Mouse (Mus musculus): ENCODE results near the gene Olfr665. TPM values are rescaled to one million over a fixed set of nuclear protein-coding genes. Genes with fewer than 3 reads are reported as not detected.

Olfr665 gene
- polyA plus RNA-seq, 1 experiment from 2014 or later: not detected

DNA sequence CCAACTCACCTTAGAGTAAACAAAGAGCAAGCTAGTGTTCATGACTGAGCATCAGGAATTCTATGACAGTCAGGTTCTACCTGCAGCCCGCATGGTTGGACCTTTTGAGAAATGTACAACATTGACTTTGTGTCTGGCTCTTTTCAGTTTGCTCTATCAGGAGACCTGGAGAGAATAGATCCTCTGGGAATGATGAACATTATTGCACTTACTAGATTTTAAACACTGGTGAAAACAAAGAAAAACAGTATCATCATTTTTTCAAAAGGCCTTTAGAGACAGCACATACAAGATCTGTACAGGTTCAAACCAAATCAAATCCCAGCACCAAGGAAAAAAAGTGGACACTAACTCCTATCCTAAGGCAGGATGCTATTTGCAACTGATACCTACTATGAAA, 43.6 kb downstream of the Olfr665 start, which contains the start of gene Olfr667:
TSS of gene Olfr667 (minus strand) at position 101 of the 400 bp plus-strand sequence.
- WGBS (ENCODE audit: insufficient replicate concordance): 67% methylated on average over 1 of the region's 1 CpGs
- Histone ChIP-seq H3K9ac (ENCODE audit: low read depth, low read length) (no peak within 1 kb of the TSS), H3K4me1 (ENCODE audit: control insufficient read depth, low read depth, low read length) (no peaks in the 10 kb centered on the region), H3K4me3 (ENCODE audit: low read depth, low read length) (no peak within 1 kb of the TSS), H3K36me3 (ENCODE audit: control insufficient read depth, insufficient read depth) (no peaks in the 10 kb centered on the region), H3K4me2 (ENCODE audit: low read depth, low read length) (no peak within 1 kb of the TSS), H3K27ac (ENCODE audit: low read length) (no peak within 1 kb of the TSS), H3K27me3 (ENCODE audit: control insufficient read depth, insufficient read depth, low read depth, low read length) (no peaks in the 10 kb centered on the region), H3K9me3 (replicated peaks; ENCODE audit: control insufficient read depth, low read length) (no peaks in the 10 kb centered on the region)
- ATAC-seq (ENCODE audit: low read depth): no peak

DNA sequence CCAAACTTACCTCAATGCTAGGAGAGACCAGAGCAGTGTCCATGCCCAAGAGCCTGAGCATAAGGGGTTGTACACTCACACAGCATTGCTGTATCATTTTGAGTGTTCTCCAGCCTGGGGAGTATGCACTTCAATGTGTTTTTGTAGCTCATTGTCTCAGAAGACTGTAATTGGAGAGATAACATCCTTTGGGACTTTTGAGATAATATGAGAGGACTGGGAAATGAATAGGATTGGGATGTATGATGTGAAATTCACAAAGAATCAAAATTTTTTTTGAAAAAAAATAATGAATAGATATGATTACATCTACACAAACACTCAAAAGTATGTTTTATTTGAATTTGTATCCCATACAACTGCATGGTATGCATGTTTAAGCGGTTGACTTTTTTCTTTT, 50.1 kb downstream of the Olfr665 start, which contains the start of gene Olfr668:
TSS of gene Olfr668 (minus strand) at position 101 of the 400 bp plus-strand sequence.
- Histone ChIP-seq H3K9ac (ENCODE audit: low read depth, low read length) (no peak within 1 kb of the TSS), H3K9me3 (replicated peaks; ENCODE audit: control insufficient read depth, low read length) (no peaks in the 10 kb centered on the region), H3K27ac (ENCODE audit: low read length) (no peak within 1 kb of the TSS), H3K36me3 (ENCODE audit: control insufficient read depth, insufficient read depth) (no peaks in the 10 kb centered on the region), H3K4me3 (ENCODE audit: low read depth, low read length) (no peak within 1 kb of the TSS), H3K27me3 (ENCODE audit: control insufficient read depth, insufficient read depth, low read depth, low read length) (no peaks in the 10 kb centered on the region), H3K4me2 (ENCODE audit: low read depth, low read length) (no peak within 1 kb of the TSS), H3K4me1 (ENCODE audit: control insufficient read depth, low read depth, low read length) (no peaks in the 10 kb centered on the region)
- ATAC-seq (ENCODE audit: low read depth): no peak
- 52% methylated on average over 1 of the region's 1 CpGs for WGBS (ENCODE audit: insufficient replicate concordance)

Other genes starting within 250 kb of the Olfr665 start
- not detected in 2 replicates for gene Olfr658, start 230.7 kb upstream of the Olfr665 start, polyA plus RNA-seq (2015; fragmentation: Nextera tagmentation; extraction: Ambion mirVana)
- not detected in 2 replicates for gene Olfr659, start 211.3 kb upstream of the Olfr665 start, polyA plus RNA-seq (2015; fragmentation: Nextera tagmentation; extraction: Ambion mirVana)
- not detected in 2 replicates for gene Olfr661, start 191.5 kb upstream of the Olfr665 start, polyA plus RNA-seq (2015; fragmentation: Nextera tagmentation; extraction: Ambion mirVana)
- gene Usp17le, start 100.6 kb upstream of the Olfr665 start, polyA plus RNA-seq (2015; fragmentation: Nextera tagmentation; extraction: Ambion mirVana): not detected in 2 replicates
- gene Usp17lb, start 35.4 kb upstream of the Olfr665 start, polyA plus RNA-seq (2015; fragmentation: Nextera tagmentation; extraction: Ambion mirVana): not detected in 2 replicates
- gene Usp17la, start 21.0 kb upstream of the Olfr665 start, polyA plus RNA-seq (2015; fragmentation: Nextera tagmentation; extraction: Ambion mirVana): not detected in 2 replicates
- 0.05 TPM in 1 of 2 replicates, not detected in the other for gene Olfr666, start 17.9 kb downstream of the Olfr665 start, polyA plus RNA-seq (2015; fragmentation: Nextera tagmentation; extraction: Ambion mirVana)
- gene Olfr667, start 43.5 kb downstream of the Olfr665 start, polyA plus RNA-seq (2015; fragmentation: Nextera tagmentation; extraction: Ambion mirVana): not detected in 2 replicates
- not detected in 2 replicates for gene Olfr668, start 50.0 kb downstream of the Olfr665 start, polyA plus RNA-seq (2015; fragmentation: Nextera tagmentation; extraction: Ambion mirVana)
- not detected in 2 replicates for gene Olfr669, start 56.2 kb downstream of the Olfr665 start, polyA plus RNA-seq (2015; fragmentation: Nextera tagmentation; extraction: Ambion mirVana)
- not detected in 2 replicates for gene Olfr670, start 84.6 kb downstream of the Olfr665 start, polyA plus RNA-seq (2015; fragmentation: Nextera tagmentation; extraction: Ambion mirVana)
- not detected in 2 replicates for gene Olfr671, start 101.1 kb downstream of the Olfr665 start, polyA plus RNA-seq (2015; fragmentation: Nextera tagmentation; extraction: Ambion mirVana)
- gene Olfr672, start 124.0 kb downstream of the Olfr665 start, polyA plus RNA-seq (2015; fragmentation: Nextera tagmentation; extraction: Ambion mirVana): not detected in 2 replicates
- not detected in 2 replicates for gene Olfr675, start 150.4 kb downstream of the Olfr665 start, polyA plus RNA-seq (2015; fragmentation: Nextera tagmentation; extraction: Ambion mirVana)
- not detected in 2 replicates for gene Olfr676, start 154.7 kb downstream of the Olfr665 start, polyA plus RNA-seq (2015; fragmentation: Nextera tagmentation; extraction: Ambion mirVana)
- gene Olfr677, start 173.3 kb downstream of the Olfr665 start, polyA plus RNA-seq (2015; fragmentation: Nextera tagmentation; extraction: Ambion mirVana): not detected in 2 replicates
- not detected in 2 replicates for gene Olfr678, start 186.4 kb downstream of the Olfr665 start, polyA plus RNA-seq (2015; fragmentation: Nextera tagmentation; extraction: Ambion mirVana)
- gene Olfr679, start 203.2 kb downstream of the Olfr665 start, polyA plus RNA-seq (2015; fragmentation: Nextera tagmentation; extraction: Ambion mirVana): not detected in 2 replicates
- not detected in 2 replicates for gene Olfr680-ps1, start 214.8 kb downstream of the Olfr665 start, polyA plus RNA-seq (2015; fragmentation: Nextera tagmentation; extraction: Ambion mirVana)
- gene Olfr681, start 238.8 kb downstream of the Olfr665 start, polyA plus RNA-seq (2015; fragmentation: Nextera tagmentation; extraction: Ambion mirVana): not detected in 2 replicates